Mouse (Mus musculus): ENCODE data around the gene Map3k5.

Gene Map3k5

DNA sequence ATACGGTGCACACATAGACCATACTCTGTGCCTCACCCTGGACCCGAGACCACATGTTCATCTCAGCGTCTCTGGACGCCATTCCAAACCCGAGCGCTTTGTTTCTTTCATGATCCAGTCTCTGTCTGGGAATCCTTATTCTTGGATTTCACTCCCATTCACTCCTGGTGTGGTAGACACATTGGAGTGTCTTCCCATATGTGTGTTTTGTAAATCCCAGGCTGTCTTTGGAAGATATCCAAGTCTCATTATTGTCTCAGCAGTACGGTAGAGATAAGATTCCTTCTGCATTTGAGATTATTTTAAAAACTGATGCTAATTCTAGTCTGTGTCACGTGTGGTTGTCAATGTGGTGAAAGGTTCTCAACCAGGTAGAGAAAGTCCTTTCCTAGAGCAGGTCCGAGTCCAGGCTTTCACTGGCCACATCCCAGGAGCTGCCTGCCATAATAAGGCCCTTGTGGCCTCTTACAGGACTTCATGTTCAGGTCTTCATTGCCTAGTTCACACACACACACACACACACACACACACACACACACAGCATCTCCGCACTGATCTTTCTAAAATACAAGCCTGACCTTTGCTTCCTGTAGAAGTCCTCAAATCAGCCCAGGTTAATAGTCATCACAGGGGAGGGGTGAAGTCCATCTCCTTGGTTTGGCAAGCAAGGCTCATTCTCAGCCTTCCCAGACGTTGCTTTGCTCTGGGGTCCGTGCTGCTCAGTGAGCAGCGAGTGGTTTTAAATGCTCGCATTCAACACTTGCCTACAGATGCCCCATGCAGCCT, 122.8 kb downstream of the Map3k5 start:
- DNase-seq (ENCODE audit: low spot score): no peak

DNA sequence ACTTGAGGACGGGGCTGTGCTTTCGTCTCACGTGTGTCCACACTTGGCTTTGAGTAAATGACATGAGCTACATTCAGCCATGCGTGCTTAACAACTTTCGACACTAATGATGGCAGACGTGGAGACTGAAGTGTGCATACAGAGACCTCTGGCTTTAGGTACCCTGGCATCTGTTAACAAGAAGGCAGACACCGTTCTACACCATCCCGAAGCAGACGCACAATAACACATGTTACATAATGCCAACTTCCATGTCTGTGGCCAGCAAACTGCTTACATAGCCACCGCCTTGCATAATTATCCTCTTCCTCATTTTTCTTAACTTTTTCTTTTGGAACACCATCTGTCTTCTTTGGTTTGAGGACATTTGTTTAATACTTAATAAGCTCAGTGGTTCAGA, 123.8 kb downstream of the Map3k5 start:
- no peak for DNase-seq (ENCODE audit: low spot score)

DNA sequence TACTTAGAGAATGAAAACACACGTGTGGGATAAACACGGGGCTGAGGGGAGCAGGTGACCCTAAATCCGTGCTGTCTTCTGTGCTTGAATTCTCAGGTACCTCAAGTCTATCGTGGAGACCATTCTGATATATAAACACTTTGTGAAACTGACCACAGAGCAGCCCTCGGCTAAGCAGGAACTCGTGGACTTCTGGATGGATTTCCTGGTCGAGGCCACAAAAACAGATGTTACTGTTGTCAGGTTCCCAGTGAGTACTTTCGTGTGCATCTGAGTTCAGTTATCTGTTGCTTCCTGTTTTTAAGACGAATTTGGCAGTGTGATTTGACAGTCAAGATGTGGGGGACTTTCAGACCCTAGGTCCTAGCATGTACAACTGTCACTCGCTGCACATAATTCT, 124.6 kb downstream of the Map3k5 start:
- DNase-seq (ENCODE audit: low spot score): no peak

DNA sequence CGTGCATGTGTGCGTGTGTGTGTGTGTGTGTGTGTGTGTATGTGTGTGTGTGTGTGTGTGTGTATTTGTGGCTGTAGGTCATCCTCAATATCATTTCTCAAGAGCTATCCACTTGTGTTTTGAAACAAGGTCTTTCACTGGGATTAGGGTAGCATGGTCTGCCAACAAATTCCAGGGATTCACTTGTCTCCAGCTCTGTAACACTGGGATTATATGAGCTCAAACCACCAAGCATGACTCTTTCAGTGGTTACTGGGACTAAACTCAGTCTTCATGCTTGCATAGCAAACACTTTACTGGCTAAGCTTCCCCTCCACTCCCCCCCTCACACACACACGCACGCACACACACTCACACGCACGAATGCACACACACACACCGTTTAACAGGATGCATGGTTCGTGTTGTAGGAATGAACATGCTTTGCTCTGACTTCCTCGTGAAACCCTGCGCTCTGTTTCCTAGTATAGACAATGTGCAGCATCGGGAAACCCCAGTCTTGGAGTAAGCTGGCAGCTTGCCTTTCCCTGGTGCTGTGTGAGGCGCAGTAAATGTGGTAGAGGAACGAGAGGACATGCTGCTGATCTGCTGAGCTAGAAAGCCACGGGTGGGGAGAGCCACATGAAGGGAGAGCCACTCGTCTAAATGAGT, 126.2 kb downstream of the Map3k5 start:
- DNase-seq (ENCODE audit: low spot score): no peak

DNA sequence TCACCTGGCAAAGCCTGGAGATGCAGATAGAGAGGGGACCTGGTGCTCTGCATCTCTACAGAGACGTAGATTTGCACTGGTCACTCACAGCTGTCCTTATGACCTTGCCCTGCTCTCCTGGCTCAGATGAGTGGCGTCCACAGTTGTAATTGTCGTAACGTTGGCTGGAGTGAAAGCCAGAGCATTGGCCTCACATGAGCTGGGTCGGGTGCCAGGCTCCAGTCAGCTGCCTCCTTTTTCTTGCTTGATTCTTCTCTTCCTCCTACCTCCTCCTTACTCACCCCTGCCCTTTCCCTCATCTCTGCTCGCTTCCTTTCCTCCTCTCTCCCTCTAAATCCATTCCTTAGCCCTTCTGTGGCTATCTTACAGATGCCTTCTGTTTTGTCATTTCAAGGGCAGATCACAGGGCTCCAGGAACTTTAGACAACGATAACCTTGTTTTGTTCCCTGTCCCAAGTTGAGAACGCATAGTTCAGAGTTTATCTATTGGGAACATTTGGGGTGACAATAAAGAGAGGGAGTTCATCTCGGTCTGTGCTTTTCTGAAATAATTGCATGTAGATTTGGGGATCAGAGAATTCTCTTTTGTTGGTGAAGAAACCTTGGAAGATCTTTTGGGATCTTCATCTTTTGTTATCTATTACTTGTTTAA, 130.4 kb downstream of the Map3k5 start:
- DNase-seq (ENCODE audit: low spot score): no peak

DNA sequence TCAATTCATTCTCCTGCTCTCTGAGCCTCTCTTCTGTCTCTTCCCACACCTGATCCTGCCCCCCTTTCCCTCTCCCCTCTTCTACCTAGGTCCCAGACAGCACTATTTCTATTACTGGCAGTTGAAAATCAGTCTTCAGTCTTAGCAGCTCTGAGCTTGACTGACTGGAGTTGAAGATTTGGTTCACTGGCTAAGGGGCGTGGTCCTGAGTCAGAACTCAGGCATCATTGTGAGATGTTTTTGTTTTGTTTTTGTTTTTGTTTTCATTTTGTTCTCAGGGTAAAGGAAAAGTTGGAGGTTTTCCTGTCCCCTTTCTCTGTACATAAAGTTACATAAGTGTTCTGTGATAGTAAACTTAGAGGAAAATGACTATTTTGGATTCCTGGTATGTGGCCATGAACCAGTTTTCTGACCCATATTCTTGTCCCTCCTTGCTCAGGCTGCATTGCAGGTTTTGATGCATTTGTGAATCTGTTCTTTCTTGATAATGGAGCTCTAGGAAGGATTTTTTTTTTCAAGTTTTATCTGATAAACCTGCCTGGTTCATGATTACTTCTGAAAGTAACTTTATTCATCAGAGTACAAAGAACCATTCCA, 131.9 kb downstream of the Map3k5 start:
- no peak for DNase-seq (ENCODE audit: low spot score)

DNA sequence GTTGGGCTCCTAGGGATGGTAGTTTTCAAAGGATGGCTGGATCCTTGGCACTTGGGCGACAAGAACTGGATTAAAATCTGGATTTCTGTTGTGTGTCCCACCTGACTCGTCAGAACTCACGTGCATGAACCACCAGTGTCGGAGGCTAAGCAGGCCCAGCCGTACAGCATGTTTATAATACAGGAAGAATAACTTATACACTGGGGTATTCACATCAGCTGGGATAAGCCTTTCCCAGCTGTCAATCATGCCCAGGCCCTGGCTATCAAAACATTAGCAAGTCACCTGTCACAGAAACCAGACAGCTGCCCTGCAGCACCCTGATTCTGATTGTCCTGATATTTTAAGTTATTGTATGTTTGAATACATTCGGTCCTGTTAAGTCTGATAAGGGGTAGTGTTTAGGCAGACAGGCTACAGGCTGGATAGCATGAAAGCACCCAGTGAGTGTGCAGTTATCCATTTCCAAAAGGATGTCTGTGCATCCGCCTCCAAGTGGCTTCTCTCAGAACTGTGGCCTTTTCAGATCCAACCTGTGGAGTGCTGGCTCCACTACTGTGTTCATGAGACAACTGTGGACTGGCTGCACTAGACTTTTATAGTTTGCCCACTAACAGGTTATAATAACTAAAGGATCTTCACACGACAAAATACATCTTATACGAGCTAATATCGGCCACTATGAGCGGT, 135.6 kb downstream of the Map3k5 start:
- DNase-seq (ENCODE audit: low spot score): no peak

DNA sequence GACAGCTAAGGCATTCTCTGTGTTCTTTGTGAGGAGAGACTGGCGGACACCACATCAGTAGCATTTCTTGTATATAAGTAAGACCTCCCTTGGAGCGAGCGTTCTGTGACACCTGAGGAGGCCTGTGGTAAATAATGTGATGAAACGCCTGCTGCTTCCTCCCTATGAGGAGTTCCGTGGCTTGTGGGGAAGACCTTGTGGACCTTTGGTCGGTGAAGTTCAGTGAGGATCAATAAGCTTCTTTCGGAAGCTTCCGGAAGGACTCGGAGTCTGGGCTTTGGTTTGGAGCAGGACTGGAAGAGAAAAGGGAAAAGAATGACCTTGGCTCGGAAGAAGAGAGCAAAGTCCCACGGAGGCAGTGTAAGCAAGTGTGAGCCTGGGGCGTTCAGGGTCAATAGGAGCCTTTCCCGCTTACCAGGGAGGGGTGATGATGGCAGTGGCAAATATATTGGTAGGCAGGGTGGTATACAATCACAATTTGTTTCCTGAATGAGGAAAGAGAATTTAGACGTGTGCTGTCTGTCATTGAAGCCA, 136.4 kb downstream of the Map3k5 start:
- no peak for DNase-seq (ENCODE audit: low spot score)

DNA sequence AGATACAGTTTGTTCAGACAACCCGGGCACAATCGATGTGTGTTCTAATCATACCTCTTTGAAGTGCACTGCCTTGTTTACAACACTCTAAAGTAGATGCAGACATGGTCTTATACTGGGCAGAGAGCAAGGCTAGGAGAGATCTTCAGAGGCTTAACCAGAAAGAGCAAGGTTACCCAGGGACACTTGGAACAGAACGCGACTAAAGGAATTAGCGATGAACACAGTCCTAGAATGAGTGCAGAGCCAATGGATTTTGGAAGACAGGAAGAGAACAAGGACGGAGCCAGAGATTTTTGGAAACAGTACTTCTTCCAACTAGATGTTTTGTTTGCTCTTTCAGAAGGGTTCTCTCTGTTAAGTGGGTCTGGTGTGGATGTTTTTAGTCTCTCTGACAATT, 137.4 kb downstream of the Map3k5 start:
- no peak for DNase-seq (ENCODE audit: low spot score)

DNA sequence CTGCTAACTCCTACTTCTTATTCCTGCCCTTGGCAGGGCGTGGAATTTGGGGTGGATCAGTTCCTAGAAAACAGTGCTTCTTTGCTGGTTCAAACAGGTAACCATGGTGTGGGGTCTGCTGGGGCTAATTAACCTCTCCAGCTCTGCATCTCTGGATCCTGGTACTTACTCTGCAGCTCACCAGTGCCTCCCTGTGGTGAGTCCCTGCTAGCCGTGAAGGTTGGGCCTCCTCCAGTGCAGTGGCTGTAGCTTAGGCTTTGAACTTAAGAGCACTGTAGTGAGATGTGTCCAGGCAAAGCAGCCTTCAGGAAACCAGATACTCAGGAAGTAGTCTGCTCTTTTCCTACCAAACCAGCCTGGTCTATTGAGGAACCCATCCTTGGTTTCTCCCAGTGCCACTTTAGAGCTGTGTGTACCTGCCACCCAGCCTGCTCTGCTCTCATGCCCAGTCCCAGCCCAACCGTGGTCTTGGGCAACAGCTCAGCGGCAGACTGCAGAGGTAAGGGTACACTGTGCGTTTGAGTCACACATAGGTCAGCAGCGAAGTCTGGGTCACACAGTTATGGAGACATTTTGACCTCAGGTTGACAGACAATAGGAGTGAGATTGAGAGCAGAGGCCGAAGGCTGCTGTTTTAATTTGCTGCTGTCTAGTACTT, 139.1 kb downstream of the Map3k5 start:
- DNase-seq (ENCODE audit: low spot score): peak; percentile 65

DNA sequence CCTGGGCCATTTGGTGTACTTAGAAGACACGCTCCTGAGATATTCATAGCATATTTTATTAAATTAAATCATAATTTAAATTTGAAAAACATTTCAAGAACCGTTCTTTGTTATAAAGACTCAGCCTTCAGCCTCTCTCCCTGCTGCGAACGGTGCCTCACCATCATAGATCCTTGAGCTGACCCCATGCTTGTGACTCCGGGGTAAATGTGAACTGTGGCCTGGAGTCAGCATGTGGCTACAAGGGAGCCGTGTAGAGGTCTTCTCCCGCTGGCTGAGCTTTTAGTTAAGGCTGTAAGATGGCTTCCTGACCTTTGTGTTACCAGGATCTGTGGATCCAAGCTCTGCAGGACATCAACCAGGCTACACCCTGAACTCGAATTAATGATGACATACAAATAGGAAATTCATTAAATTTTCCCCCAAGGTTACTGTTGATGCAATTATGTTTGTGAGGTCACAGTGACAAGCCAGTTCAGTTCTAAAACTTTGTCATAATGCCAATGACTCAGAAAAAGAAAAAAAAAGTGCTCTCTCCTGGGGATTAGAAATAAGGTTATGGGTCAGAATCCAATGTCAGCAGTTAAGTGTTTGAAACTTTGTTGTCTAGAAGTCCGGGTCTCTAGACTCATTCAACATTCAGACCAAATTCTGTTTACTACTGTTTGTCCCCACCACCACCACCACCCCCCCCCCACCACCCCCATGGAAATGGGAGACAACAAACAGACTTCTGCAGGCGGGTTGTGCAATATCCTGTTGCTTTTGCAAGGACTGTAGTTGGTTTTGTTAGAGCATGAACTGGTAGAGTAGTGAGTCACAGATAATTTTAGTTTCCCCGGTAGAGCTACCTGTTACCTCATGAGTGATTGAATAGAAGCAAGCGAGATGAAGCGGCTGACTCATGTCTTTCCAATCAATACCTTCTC, 142.5 kb downstream of the Map3k5 start:
- DNase-seq (ENCODE audit: low spot score): no peak

DNA sequence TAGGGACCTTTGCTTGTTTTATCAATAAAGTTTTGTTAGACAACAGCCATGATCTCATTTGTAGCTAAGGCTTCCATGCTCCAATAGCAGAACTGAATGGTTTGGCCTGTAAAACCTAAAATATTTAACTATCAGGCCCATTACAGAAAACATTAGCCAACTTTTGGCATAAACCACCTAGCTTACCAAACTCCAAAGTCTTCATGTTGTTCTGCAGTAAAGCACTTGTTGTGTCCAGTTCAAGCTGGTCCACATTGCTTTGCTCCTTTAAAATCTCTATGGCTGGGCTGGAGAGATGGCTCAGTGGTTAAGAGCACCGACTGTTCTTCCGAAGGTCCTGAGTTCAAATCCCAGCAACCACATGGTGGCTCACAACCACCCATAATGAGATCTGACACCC, 144.1 kb downstream of the Map3k5 start:
- DNase-seq (ENCODE audit: low spot score): no peak

DNA sequence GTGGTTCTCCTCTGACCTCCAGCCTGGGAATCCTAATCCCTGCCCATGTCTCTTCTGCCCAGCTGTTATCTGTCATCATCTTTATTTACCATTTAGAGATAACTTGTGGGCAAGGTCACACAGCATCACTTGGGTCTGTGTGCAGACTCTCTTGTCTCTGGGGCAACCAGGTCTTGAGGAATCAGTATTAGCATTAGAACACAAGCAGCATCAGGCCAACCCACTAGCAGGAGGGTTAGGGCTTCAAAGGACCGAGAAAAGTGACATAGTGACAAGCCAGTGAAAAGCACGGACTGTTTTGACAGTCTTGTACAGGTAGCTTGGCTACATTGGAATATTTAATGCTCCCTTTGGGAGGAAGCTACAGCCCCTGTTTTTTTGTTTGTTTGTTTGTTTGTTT, 153.6 kb downstream of the Map3k5 start:
- no peak for DNase-seq (ENCODE audit: low spot score)

DNA sequence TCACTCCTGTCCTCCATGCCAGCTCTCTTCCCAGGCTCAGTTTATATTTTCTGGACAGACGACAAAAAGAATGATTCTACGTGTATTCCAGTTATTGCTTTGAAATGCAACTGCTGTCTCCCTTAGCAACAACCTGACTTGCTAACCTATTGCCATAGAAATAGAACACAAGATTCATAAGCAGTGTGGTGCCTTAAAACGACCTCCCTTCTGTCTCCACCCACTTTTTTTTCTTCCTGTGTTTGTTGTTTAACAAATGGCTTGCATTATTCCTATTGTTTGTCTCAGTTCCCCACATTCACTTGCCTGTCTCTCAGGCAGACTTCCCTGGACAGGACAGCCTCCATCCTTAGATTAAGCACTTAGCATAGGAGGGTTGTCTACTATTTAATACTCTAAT, 154.8 kb downstream of the Map3k5 start:
- no peak for DNase-seq (ENCODE audit: low spot score)

DNA sequence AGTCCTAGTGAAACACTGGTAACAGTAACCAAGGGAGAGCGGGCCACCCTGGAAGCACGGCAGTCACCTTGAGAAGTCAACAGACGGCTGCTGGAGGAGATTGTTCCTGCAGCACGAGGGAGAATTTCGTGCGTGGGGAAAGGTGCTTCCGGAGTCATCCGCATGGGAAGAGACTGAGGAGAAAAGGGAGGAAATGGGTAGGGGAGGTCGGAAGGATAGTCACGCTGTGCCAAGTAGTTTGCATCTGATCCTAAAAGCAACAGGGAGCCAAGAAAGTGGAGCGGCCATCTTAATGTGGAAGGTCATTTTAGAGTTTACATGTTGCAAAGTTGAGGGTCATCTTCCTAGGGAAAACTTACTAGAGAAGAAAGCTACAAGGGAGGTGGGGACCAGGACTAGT, 155.9 kb downstream of the Map3k5 start:
- no peak for DNase-seq (ENCODE audit: low spot score)

DNA sequence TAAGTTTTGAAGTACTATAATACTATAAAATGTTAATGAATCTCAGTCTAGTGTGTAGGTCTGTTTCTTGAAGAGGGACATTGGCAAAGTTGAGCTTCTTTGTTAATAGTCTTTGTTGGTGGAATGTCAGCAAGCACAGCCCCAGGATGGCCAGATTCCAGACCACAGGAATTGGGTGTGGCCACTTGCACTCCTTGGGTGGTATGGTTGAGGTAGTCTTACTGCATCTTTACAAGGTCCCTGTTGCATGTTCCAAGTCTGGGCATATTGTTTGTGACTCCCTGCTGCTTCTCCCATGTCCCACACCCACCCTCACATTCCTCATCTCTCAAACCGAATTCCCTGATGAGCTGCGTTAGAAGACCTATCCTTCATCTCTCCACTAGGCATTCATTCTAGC, 157.1 kb downstream of the Map3k5 start:
- DNase-seq (ENCODE audit: low spot score): no peak

DNA sequence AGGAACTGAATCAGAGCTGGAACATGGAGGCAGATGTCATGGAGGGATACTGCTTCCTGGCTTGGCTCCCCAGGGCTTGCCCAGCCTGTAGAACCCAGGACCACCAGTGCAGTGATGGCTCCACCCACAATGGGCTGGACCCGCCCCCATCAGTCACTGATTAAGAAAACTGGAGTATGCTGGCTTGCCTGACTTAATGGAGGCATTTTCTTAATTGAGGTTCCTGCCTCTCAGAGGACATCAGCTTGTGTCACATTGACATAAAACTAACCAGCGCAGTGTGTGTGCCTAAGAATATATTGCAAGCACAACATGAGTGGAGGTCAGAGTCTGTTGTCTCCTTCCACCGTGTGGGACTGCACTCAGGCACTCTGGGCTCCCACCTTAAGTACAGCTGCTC, 158.1 kb downstream of the Map3k5 start:
- no peak for DNase-seq (ENCODE audit: low spot score)

DNA sequence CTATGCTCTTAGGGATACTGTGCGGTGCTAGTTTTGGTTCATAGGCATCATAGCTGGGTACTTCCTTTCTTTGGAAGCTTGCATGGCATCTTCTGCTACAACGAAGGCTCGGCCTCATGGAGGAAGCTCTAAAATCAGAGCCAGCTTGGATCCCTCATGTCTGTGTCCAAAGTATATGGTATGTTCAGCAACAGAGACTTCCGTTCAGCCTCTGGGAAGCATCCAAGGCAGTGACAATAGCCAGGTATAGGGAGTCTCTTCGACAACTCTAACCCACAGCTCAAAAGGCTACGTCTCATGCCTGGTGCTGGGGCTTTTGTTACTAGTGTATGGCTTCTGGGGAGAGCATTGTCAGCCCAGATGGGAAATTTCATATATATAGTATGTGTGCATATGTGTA, 167.2 kb downstream of the Map3k5 start:
- no peak for DNase-seq (ENCODE audit: low spot score)

DNA sequence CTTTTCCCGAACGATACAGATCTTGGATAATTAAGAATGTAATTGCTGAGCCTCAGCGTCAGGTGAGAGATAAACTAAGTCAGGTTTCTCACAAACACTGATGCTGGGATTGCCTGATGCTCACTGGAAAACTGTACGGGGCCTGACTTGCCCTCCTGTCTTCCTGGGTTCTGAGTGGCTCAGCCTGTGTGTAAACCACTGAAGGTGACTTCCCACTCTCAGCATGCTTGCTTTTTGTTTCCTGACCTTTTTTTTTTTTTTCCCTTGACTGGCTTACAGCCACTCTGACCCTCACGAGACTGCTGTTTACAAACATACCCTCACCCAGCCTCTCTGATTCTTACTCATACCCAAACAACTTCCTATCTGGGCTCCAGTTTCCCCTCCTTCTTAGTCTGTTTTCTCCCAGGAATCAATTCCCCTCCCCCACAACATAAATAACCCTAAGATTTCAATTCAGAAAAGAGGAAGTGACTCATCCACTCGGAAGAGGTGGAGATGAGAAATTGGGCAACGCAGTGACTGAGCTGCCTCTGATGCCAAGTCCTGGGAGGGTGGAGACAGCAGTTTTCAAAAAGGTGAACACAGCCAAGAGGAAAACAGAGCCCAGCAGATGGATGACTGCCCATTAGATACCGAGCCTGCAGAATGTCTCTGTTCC, 170.1 kb downstream of the Map3k5 start:
- peak; percentile 57 for DNase-seq (ENCODE audit: low spot score)

DNA sequence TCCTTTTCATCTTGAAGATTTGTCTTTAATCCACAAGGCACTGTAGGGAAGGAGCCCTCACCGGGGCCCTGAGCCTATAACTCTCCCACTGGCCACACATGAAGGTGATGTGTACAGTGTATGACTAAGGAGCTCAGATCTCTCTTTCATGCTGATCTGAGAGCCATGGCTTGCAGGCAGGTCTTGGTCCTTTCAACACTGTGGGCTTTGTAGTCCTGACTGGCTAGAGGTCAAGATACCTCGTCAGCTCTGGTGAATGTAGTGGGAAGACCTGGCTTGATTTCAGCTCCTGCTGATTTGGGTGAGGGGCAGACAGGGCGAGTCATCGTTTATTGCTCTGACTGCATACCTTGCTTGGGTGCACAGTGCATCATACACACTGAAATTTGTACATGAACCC, 171.3 kb downstream of the Map3k5 start:
- no peak for DNase-seq (ENCODE audit: low spot score)
